ENCODE assay signal across 10 mouse cellular contexts in the genomic region with DNA sequence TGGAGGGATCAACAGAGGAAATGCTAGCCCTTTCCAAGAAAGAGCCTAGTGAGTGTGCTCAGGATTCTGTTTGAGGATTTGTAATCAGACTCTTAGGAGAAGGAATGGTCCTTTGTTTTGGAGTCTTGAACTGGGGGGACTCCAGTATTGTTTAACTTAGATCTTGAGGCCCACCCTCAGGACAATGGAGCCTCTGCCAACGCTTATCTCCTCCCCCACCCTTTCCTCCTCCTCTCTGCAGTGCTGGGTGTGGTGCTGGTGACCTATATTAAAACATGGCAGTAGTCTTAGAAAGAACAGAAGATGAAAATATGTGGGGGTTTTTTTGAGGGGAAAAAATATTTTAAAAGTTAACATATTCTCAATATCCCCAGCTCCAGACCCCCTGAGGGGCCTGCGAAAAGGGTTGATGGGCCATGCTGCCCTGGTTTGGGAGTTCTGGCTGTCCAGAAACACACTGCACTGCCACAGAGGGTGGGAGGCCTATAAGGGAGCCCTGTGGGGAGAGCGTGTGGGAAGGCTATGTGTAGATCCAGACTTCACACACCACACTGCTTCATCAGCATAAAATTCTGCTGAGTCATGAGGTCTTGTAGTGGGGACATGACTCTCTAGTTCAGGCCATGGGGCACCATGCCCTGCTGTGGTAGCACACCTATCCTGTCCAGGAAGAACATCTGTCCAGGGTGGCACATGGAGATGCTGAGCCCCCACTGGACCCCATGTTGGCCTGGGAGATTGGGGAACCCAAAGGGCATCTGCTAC. TPM values are rescaled to one million over a fixed set of nuclear protein-coding genes. Genes with fewer than 3 reads are reported as not detected.
DNase-seq lines count a peak whose midpoint lies in the region; ATAC-seq and TF ChIP-seq lines count a peak whose summit lies in the region.
"Had no signal": no experiment of that assay in that cellular context is flagged by ENCODE, and none has a peak within 500 bp of the region (broad histone marks: within the 10 kb centered on the region; RNA-seq: fewer than 3 reads in every experiment).

No protein-coding gene starts in this region.

- no peaks in the 10 kb centered on the region for H3K9me3 ChIP-seq in limb, embryonic 12.5 days
- no peaks in the 10 kb centered on the region for H3K9me3 ChIP-seq in limb, embryonic 10.5 days (replicated peaks)
- no peaks in the 10 kb centered on the region for H3K9me3 ChIP-seq in intestine, postnatal 0 days (ENCODE audit: control insufficient read depth)

- peaks cover 3% of the 10 kb centered on the region; the same call in 1 of the 2 replicates for H3K36me3 ChIP-seq in limb, embryonic 12.5 days
- peaks cover 11% of the 10 kb centered on the region for H3K36me3 ChIP-seq in limb, embryonic 10.5 days
- H3K36me3 ChIP-seq in intestine, postnatal 0 days (ENCODE audit: control insufficient read depth, insufficient read depth): no peaks in the 10 kb centered on the region

- WGBS in limb, embryonic 12.5 days: 85% methylated on average over 3 of the region's 3 CpGs
- 93% methylated on average over 3 of the region's 3 CpGs for WGBS in limb, embryonic 10.5 days
- 65% methylated on average over 3 of the region's 3 CpGs for WGBS in intestine, postnatal 0 days

- no peak for TF ChIP-seq CTCF in intestine, postnatal 0 days (IDR thresholded peaks at IDR 0.05; ENCODE audit: low read depth)

- no peak overlapping the region for H3K27ac ChIP-seq in limb, embryonic 12.5 days
- no peak overlapping the region for H3K27ac ChIP-seq in limb, embryonic 10.5 days
- H3K27ac ChIP-seq in intestine, postnatal 0 days (ENCODE audit: low read depth, low read length): 0 out of 2 replicates have a peak overlapping the region, but pooled peaks have one; percentile 21
- H3K27ac ChIP-seq: kidney, postnatal 0 days had no signal

- no peak for DNase-seq in limb, embryonic 10.5 days (ENCODE audit: low spot score)
- peak; percentile 29 for DNase-seq in R1 (ENCODE audit: low read depth, low spot score)
- no peak for DNase-seq in ovary, adult 18-20 months (ENCODE audit: low spot score)
- DNase-seq in embryo, embryonic 10.5 days (ENCODE audit: low spot score): no peak
- DNase-seq: cerebellum, adult 11 months had no signal

- no peaks in the 10 kb centered on the region for H3K27me3 ChIP-seq in limb, embryonic 12.5 days
- no peaks in the 10 kb centered on the region for H3K27me3 ChIP-seq in limb, embryonic 10.5 days (ENCODE audit: low read depth, poor library complexity, severe bottlenecking)
- no peaks in the 10 kb centered on the region for H3K27me3 ChIP-seq in intestine, postnatal 0 days (replicated peaks; ENCODE audit: control insufficient read depth, insufficient read depth, low read length)

- 0 out of 2 replicates have a peak, but pooled peaks have one; percentile 37 for ATAC-seq in limb, embryonic 12.5 days (ENCODE audit: insufficient number of reproducible peaks, insufficient read depth, low FRiP score, low TSS enrichment, low read depth)
- ATAC-seq in intestine, postnatal 0 days: no peak
- peak; percentile 45 for ATAC-seq in megakaryocyte progenitor cell, adult 5-6 weeks (replicated peaks; ENCODE audit: poor library complexity)
- ATAC-seq: forebrain, embryonic 16.5 days had no signal

- H3K4me3 ChIP-seq in limb, embryonic 12.5 days (replicated peaks): no peak overlapping the region
- H3K4me3 ChIP-seq in limb, embryonic 10.5 days: no peak overlapping the region
- no peak overlapping the region for H3K4me3 ChIP-seq in intestine, postnatal 0 days (ENCODE audit: low read depth, low read length)

- no peaks in the 10 kb centered on the region for H3K4me1 ChIP-seq in limb, embryonic 12.5 days (replicated peaks)
- 0 out of 2 replicates have a peak, but pooled peaks cover 5% of the 10 kb centered on the region for H3K4me1 ChIP-seq in limb, embryonic 10.5 days
- H3K4me1 ChIP-seq in intestine, postnatal 0 days (replicated peaks; ENCODE audit: control insufficient read depth, insufficient read depth, low read length): peaks cover 12% of the 10 kb centered on the region; the same call in 1 of the 2 replicates

- H3K4me2 ChIP-seq in limb, embryonic 12.5 days: no peak overlapping the region
- H3K4me2 ChIP-seq in intestine, postnatal 0 days (replicated peaks; ENCODE audit: low read depth): no peak overlapping the region

- H3K9ac ChIP-seq in limb, embryonic 12.5 days (replicated peaks): no peak overlapping the region
- H3K9ac ChIP-seq in intestine, postnatal 0 days (ENCODE audit: low read depth, low read length): no peak overlapping the region

RNA-seq across cellular contexts. Expression of a gene that starts 50.6 kb away (rescaled TPM):
- 11.4 and 12.4 TPM in 2 replicates for polyA plus RNA-seq in limb, embryonic 12.5 days (2016; fragmentation: Nextera tagmentation; extraction: Ambion mirVana)
- 12.1 and 12.7 TPM in 2 replicates for polyA plus RNA-seq in limb, embryonic 10.5 days (2016; fragmentation: Nextera tagmentation; extraction: Ambion mirVana)
- 3.8 and 4.2 TPM in 2 replicates for polyA plus RNA-seq in intestine, postnatal 0 days (2015; fragmentation: Nextera tagmentation; extraction: Ambion mirVana)
- total RNA-seq in megakaryocyte progenitor cell, adult 5-6 weeks (2015): 10.9 and 11.2 TPM in 2 replicates
- total RNA-seq in megakaryocyte progenitor cell, adult 5-6 weeks (2017): 5.0 and 6.2 TPM in 2 replicates
